Mouse (Mus musculus) heart, embryonic 12.5 days (tissue): ENCODE results near the gene Supt4a. TPM values are rescaled to one million over a fixed set of nuclear protein-coding genes. Genes with fewer than 3 reads are reported as not detected.

Experiments used
- ATAC-seq: fragments of 200-750 bp; cut with Nextera tagmentation; 2 replicates; pipeline ENCODE4 v1.8.0; 2017; ENCODE audit warnings: moderate TSS enrichment, moderate library complexity; ENCODE audit not compliant: insufficient number of reproducible peaks, low FRiP score
- H3K27ac ChIP-seq: fragments of 300-500 bp; sonication (generic); 2 replicates; pipeline ENCODE4 v1.5.1; 2016; ENCODE audit warnings: mild to moderate bottlenecking, moderate library complexity; ENCODE audit not compliant: poor library complexity, severe bottlenecking
- H3K27me3 ChIP-seq: fragments of 300-500 bp; sonication (generic); replicated peaks from 2 replicates; pipeline ENCODE4 v1.6.1; 2016; ENCODE audit warnings: mild to moderate bottlenecking, moderate library complexity
- H3K36me3 ChIP-seq: fragments of 300-500 bp; sonication (generic); 2 replicates; pipeline ENCODE4 v1.6.1; 2016; ENCODE audit warnings: mild to moderate bottlenecking, moderate library complexity
- H3K4me1 ChIP-seq: fragments of 300-500 bp; sonication (generic); replicated peaks from 2 replicates; pipeline ENCODE4 v1.6.1; 2016; ENCODE audit warnings: mild to moderate bottlenecking
- H3K4me2 ChIP-seq: fragments of 300-500 bp; sonication (generic); 2 replicates; pipeline ENCODE4 v1.6.1; 2016; ENCODE audit warnings: mild to moderate bottlenecking, moderate library complexity
- H3K4me3 ChIP-seq: fragments of 300-500 bp; sonication (generic); 2 replicates; pipeline ENCODE4 v1.5.1; 2016; ENCODE audit warnings: mild to moderate bottlenecking
- H3K9ac ChIP-seq: fragments of 300-500 bp; sonication (generic); 2 replicates; pipeline ENCODE4 v1.6.1; 2016; ENCODE audit warnings: mild to moderate bottlenecking, moderate library complexity
- H3K9me3 ChIP-seq: fragments of 300-500 bp; sonication (generic); replicated peaks from 2 replicates; pipeline ENCODE4 v1.6.1; 2016; ENCODE audit warnings: mild to moderate bottlenecking, moderate library complexity
- WGBS: fragments of 180-500 bp; shearing (Covaris S2); methylation state at CpG from one replicate; pipeline ENCODE4 v1.1.7; 2016; 5-methylcytosine and 5-hydroxymethylcytosine counted together
- polyA plus RNA-seq: library from polyadenylated mRNA; unstranded; fragments of >200 nt; fragmentation: Nextera tagmentation; extraction: Ambion mirVana; gene quantifications from 2 replicates; pipeline ENCODE4 v1.2.1, GENCODE M21; 2016

Gene Supt4a
- polyA plus RNA-seq, result 99.6 and 101 TPM in 2 replicates

DNA sequence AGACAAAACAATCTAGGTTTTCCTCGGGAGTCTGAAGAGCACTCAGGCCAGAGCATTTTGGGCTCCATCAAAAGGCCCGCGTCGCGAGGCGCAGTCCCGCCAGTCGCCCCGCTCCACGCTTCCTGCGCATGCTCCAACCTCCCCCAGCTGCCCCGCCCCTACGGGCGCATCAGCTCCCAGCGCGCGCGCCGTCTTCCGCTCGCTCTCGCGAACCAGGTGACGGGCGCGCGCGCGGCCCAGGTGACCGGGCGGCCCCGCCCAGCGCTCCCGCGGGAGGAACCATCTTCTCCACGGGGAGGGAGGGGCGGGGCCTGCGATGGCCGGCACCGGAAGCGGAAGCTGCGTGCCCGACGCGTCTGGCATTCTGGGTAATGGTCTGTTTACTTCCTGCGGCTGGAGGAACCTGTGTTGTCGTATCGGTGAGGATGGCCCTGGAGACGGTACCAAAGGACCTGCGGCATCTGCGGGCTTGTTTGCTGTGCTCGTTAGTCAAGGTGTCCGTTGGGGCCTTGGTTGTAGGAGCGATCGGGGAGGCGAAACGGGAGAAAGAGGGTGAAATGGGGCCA, at the start of gene Supt4a:
TSS of gene Supt4a (plus strand) at position 378 of the 566 bp plus-strand sequence.
- Histone ChIP-seq H3K27ac (peak within 1 kb of the TSS; percentile 83), H3K4me1 (peaks cover 28% of the 10 kb centered on the region), H3K27me3 (0 out of 2 replicates have a peak, but pooled peaks cover 1% of the 10 kb centered on the region), H3K4me3 (peak within 1 kb of the TSS; percentile 71), H3K4me2 (peak within 1 kb of the TSS; percentile 80), H3K9me3 (no peaks in the 10 kb centered on the region), H3K9ac (peak within 1 kb of the TSS; percentile 85), H3K36me3 (peaks cover 24% of the 10 kb centered on the region)
- under 1% methylated on average over 57 of the region's 57 CpGs for WGBS
- peak; percentile 96 for ATAC-seq

DNA sequence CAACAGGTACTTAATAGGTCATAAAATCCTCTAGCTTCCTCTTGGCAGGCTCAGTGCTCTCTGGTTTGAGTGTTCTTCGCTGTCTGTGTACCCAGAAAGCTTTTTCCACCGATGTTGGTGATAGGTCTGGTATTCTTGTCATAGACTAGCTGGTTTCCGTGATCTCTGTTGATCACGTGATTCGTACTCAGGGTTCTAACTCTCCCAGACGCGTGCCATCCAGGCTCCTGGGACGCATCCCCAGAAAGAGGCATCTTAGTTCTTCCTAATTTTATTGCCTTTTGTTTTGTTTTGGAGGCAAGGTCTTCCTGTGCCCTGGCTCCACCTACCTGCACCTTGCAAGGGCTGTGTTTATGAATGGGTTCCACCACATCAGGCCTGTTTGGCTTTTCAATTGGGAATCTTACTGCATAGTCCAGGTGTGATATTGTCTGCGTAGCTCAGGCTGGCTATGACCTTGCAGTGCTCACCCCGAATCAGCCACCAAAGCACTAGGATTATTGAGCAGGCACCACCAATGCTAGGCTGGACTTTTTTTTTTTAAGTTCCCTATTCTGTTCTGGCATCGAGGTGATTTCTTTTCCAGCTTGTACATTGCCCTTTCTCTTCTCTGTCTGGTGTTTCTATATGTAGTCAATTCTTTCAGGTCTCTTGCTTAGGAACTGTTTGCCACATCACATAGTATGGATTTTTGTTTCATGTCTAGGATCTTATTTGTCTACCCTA, 48.7 kb upstream of the Supt4a start:
- no peaks in the 10 kb centered on the region for H3K27me3 ChIP-seq
- 85% methylated on average over 11 of the region's 11 CpGs for WGBS
- 0 out of 2 replicates have a peak overlapping the region, but pooled peaks have one; percentile 19 for H3K27ac ChIP-seq
- H3K4me3 ChIP-seq, result no peak overlapping the region
- H3K9ac ChIP-seq, result no peak overlapping the region
- H3K9me3 ChIP-seq, result no peaks in the 10 kb centered on the region
- H3K4me2 ChIP-seq, result no peak overlapping the region
- ATAC-seq, result no peak
- peaks cover 42% of the 10 kb centered on the region for H3K4me1 ChIP-seq
- no peaks in the 10 kb centered on the region for H3K36me3 ChIP-seq

DNA sequence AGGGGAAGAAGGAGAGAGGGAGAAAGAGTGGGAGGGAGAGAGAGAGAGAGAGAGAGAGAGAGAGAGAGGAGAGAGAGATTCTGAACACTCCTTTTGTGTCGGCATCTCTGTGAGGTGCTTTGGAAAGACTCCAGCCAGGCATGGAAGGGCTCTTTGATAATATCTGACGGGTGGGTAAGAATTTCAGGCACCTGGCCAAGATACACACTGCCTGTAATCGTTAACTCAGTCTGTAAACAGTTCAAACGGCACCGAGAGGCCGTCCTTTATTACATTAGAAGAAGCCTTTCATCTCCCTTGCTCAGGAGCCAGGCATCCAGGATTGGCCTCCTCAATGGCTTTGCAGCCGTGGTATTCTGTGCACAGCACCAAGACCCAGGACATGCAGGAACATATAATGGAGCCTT, 47.9 kb upstream of the Supt4a start:
- H3K9me3 ChIP-seq, result no peaks in the 10 kb centered on the region
- no peak overlapping the region for H3K4me3 ChIP-seq
- peaks cover 42% of the 10 kb centered on the region for H3K4me1 ChIP-seq
- no peaks in the 10 kb centered on the region for H3K36me3 ChIP-seq
- 8% methylated on average over 7 of the region's 7 CpGs for whole genome bisulfite sequencing
- H3K27me3 ChIP-seq, result no peaks in the 10 kb centered on the region
- H3K4me2 ChIP-seq, result peak overlapping the region; percentile 20
- H3K27ac ChIP-seq, result peak overlapping the region; percentile 32; the same call in 1 of the 2 replicates
- H3K9ac ChIP-seq, result no peak overlapping the region
- no peak for ATAC-seq

DNA sequence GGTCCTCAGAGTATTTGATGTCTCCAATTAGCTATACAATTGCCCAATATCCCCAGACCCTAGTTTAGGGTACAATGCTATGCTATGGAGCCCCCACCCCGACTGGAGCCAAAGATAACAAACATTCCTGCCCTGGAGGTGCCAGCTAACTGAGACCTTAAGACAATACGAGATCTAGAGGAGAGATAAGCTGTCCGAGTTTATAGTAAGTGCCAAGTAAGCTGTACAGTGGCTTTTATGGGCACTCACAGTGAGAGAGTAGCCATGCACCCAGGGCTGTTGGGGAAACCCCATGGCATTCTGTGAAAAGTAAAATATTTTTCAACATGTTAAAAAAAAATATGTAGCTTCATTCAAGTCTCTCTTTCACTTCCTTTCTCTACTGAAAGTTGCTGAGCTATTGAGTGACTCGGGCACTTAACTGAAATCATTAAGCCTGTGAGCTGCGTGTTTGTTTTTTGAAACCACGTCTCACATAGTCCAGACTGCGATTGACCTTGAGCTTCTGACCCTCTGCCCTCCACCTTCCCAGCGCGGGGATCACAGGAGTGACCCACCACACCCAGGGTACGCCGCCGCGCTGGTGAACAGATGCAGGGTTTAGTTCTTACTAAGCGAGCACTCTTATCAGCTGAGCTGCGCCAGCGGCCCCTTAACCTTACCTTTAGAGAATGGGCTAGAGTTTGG, 47.2 kb upstream of the Supt4a start:
- Histone ChIP-seq H3K4me1 (peaks cover 42% of the 10 kb centered on the region), H3K36me3 (no peaks in the 10 kb centered on the region), H3K4me3 (no peak overlapping the region), H3K27me3 (no peaks in the 10 kb centered on the region), H3K9ac (no peak overlapping the region), H3K27ac (peak overlapping the region; percentile 32; the same call in 1 of the 2 replicates), H3K9me3 (no peaks in the 10 kb centered on the region), H3K4me2 (peak overlapping the region; percentile 20; the same call in 1 of the 2 replicates)
- WGBS, result 59% methylated on average over 16 of the region's 16 CpGs
- no peak for ATAC-seq

DNA sequence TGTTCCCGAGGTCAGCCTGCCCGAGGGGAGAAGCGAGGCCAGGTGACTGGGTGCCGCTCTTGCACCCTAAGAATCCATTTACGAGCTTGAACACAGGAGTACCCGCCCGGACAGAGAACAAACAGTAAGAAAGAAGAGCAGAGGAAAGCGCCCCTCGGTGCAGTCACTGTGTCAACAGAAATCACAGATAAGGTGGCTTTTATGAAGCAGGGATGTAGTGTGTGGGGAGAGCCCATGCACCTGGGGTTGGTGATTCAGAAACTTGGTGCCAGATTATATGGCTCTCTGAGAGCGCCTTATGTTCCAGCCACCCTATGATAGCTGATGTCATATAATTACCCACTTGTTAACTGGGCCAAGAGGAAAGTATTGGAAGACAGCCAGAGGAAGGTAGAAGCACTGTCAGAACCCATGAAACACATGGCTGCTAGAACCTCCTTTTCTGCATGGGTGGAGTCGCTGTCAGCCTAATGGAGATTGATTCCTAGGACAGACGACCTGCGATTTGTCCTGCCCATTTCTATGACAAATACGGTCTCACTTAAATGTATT, 40.1 kb upstream of the Supt4a start:
- H3K27me3 ChIP-seq, result no peaks in the 10 kb centered on the region
- WGBS, result 63% methylated on average over 14 of the region's 14 CpGs
- H3K9me3 ChIP-seq, result no peaks in the 10 kb centered on the region
- no peaks in the 10 kb centered on the region for H3K36me3 ChIP-seq
- peaks cover 5% of the 10 kb centered on the region; the same call in 1 of the 2 replicates for H3K4me1 ChIP-seq
- H3K4me3 ChIP-seq, result no peak overlapping the region
- H3K9ac ChIP-seq, result no peak overlapping the region
- H3K27ac ChIP-seq, result no peak overlapping the region
- no peak overlapping the region for H3K4me2 ChIP-seq
- no peak for ATAC-seq

DNA sequence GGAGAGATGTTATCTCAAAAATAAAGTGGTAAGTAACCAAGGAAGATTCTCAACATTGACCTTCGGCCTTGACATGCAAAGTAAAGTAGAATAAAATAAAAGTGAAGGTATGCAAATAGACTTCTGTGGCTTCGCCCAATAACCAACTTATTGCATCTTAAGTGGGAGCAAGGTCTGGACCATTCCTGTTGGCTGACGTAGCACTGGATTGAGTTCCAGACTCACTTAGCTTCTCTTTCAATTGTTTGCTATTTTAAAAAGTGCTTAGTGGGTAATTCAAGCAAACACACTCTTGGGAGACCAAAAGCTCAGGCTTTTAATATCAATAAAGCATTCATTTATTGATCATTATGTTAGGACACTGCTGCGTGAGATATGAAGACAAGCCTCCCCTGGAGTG, 39.2 kb upstream of the Supt4a start:
- Histone ChIP-seq H3K4me1 (peaks cover 5% of the 10 kb centered on the region; the same call in 1 of the 2 replicates), H3K9ac (no peak overlapping the region), H3K4me2 (no peak overlapping the region), H3K9me3 (no peaks in the 10 kb centered on the region), H3K27ac (no peak overlapping the region), H3K27me3 (no peaks in the 10 kb centered on the region), H3K36me3 (no peaks in the 10 kb centered on the region), H3K4me3 (no peak overlapping the region)
- 81% methylated on average over 4 of the region's 4 CpGs for WGBS
- no peak for ATAC-seq

DNA sequence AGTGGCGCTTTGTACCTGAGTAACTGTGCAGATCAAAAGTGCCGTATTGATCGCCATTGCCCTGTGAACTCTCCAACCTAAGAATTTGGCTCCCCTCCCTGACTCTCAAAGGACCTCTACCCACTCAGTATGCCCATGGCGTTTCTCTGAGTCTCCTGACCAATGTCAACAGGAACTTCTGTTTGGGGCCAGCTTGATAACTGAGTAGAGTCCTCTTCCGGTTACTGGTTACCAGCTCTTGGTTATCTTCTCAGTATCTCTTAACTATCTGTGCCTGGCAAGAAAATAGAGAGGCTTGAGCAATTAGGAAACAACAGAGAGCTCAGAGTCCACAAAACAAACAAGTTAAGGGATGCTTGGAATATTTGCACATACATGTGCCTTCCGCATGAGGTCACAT, 36.2 kb upstream of the Supt4a start:
- H3K36me3 ChIP-seq, result no peaks in the 10 kb centered on the region
- no peak for ATAC-seq
- H3K9me3 ChIP-seq, result no peaks in the 10 kb centered on the region
- no peaks in the 10 kb centered on the region for H3K27me3 ChIP-seq
- H3K4me2 ChIP-seq, result no peak overlapping the region
- no peak overlapping the region for H3K4me3 ChIP-seq
- H3K4me1 ChIP-seq, result peaks cover 5% of the 10 kb centered on the region; the same call in 1 of the 2 replicates
- WGBS, result 66% methylated on average over 6 of the region's 6 CpGs
- H3K9ac ChIP-seq, result no peak overlapping the region
- H3K27ac ChIP-seq, result no peak overlapping the region

DNA sequence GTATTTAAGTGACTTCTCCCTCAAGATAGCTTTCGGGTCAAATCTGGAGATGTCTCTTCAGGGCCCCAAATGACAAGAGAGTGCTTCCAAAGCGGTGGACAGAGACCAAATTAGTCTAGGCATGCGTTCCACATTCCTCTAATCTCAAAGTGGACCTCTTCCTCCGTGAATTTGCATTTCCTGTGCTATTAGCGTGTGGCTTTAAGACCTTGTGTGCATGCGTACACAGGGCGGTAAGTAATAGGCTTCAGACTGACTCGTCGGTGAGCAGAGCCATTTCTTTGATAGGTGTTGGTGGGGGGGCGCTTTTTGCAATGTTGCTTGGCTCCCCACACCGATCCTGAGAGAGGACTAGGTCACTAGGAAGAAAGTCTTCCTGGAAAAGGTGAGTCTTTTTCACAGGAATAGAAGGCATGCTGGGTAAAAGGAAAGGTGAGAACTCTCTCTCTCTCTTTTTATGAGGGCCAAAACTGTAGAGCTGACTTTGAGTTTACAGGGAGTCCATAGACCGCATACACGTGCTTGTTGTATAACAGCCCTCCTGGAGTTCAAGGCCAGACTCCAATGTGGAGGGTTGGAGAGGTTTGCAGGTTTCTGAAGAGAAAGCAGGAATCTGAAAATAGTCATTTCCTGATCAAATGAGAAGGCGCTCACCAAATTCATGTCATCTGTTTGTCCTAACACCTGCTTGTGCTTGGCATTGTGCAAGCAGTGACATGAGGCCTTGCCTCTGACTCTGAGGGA, 35.3 kb upstream of the Supt4a start:
- H3K36me3 ChIP-seq, result no peaks in the 10 kb centered on the region
- H3K27ac ChIP-seq, result no peak overlapping the region
- no peak for ATAC-seq
- no peaks in the 10 kb centered on the region for H3K9me3 ChIP-seq
- H3K4me1 ChIP-seq, result peaks cover 4% of the 10 kb centered on the region; the same call in 1 of the 2 replicates
- H3K4me2 ChIP-seq, result no peak overlapping the region
- no peak overlapping the region for H3K4me3 ChIP-seq
- WGBS, result 73% methylated on average over 14 of the region's 14 CpGs
- no peaks in the 10 kb centered on the region for H3K27me3 ChIP-seq
- no peak overlapping the region for H3K9ac ChIP-seq

DNA sequence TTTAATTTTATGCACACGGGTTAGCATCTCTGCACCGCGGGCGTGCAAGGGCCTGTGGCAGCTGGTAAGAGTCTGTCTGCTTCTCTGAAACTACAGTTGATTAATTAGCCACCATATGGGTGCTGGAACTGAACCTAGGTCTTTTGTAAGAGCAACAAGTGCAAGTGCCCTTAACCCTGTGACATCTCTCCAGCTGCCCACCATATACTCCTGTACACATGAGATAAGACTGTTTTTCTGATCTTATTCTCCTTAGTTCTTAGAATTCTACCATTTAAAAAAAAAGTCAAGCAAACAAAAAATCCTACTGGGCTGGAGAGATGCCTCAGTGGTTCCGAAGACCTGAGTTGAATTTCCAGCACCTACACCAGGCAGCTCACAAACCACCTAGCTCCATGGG, 33.7 kb upstream of the Supt4a start:
- 81% methylated on average over 5 of the region's 5 CpGs for WGBS

DNA sequence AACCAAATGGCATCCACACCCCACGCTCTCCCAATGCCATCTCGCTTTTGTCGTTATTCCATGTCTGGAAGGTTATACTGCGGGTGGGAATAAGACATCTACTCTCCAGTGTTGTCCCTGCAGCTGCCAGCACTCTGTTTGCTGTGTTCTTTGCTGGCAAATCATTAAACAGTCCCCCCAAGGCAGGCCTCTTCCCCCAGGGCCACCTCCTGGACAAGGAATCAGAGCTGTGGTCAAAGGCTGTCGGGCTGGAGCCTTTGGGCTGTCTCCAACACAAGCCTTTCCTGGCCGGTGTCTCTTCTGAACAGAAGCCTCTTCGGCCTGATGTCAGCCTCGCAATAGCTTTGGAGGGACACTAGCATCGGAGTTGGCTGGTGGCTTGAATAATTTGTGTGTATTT, 33.1 kb upstream of the Supt4a start:
- H3K4me2 ChIP-seq, result no peak overlapping the region
- no peaks in the 10 kb centered on the region for H3K36me3 ChIP-seq
- no peaks in the 10 kb centered on the region for H3K4me1 ChIP-seq
- H3K27ac ChIP-seq, result no peak overlapping the region
- H3K4me3 ChIP-seq, result no peak overlapping the region
- peaks cover 15% of the 10 kb centered on the region; the same call in 1 of the 2 replicates for H3K27me3 ChIP-seq
- ATAC-seq, result no peak
- no peak overlapping the region for H3K9ac ChIP-seq
- WGBS, result 82% methylated on average over 9 of the region's 9 CpGs
- H3K9me3 ChIP-seq, result no peaks in the 10 kb centered on the region

More for the DNA sequence above, 33.7 kb upstream of the Supt4a start:
- Histone ChIP-seq H3K27me3 (peaks cover 10% of the 10 kb centered on the region; the same call in 1 of the 2 replicates), H3K27ac (no peak overlapping the region), H3K36me3 (no peaks in the 10 kb centered on the region), H3K4me1 (no peaks in the 10 kb centered on the region), H3K9me3 (no peaks in the 10 kb centered on the region), H3K9ac (no peak overlapping the region), H3K4me2 (no peak overlapping the region), H3K4me3 (no peak overlapping the region)
- ATAC-seq, result no peak
